Mouse (Mus musculus): Measurements from ENCODE around the gene Vmn1r180. TPM values are rescaled to one million over a fixed set of nuclear protein-coding genes. Genes with fewer than 3 reads are reported as not detected.
"Not testable (repeated sequence)": the region's sequence is repeated elsewhere in the genome, so short reads cannot be mapped to it uniquely, and the experiment has no call there.

Gene Vmn1r180
- total RNA-seq (2015; ENCODE audit: low replicate concordance) = not detected in 2 replicates
- total RNA-seq (2017; ENCODE audit: low replicate concordance) = not detected in 2 replicates

GRCm38 (mm10) chr7:23950332-23950731 lies at the start of gene Vmn1r180:
TSS of gene Vmn1r180 (plus strand) at chr7:23950632.
- ATAC-seq (replicated peaks; ENCODE audit: low FRiP score, poor library complexity, severe bottlenecking) = no peak

- no peak for ATAC-seq (replicated peaks; ENCODE audit: low FRiP score, poor library complexity, severe bottlenecking)
These were observed 23.8 kb upstream of the Vmn1r180 start, which contains the start of gene Vmn1r179 for GRCm38 (mm10) chr7:23926678-23927077. TSS of gene Vmn1r179 (plus strand) at chr7:23926978.

GRCm38 (mm10) chr7:23968044-23968443 lies 17.6 kb downstream of the Vmn1r180 start:
- not testable (repeated sequence) for ATAC-seq (replicated peaks; ENCODE audit: low FRiP score, poor library complexity, severe bottlenecking)

- ATAC-seq (replicated peaks; ENCODE audit: low FRiP score, poor library complexity, severe bottlenecking) = not testable (repeated sequence)
These were observed 23.9 kb downstream of the Vmn1r180 start, which contains the start of gene Vmn1r181 for GRCm38 (mm10) chr7:23974315-23974714. TSS of gene Vmn1r181 (plus strand) at chr7:23974615.

- ATAC-seq (replicated peaks; ENCODE audit: low FRiP score, poor library complexity, severe bottlenecking) = no peak
These were observed 51.0 kb downstream of the Vmn1r180 start, which contains the start of gene V1rd19 for GRCm38 (mm10) chr7:24001391-24001790. TSS of gene V1rd19 (plus strand) at chr7:24001691.

Other genes starting within 250 kb of the Vmn1r180 start
- gene Vmn1r173, start 249.9 kb upstream of the Vmn1r180 start, total RNA-seq (2015; ENCODE audit: low replicate concordance) = not detected in 2 replicates
- 0.09 TPM in 1 of 2 replicates, not detected in the other for gene Vmn1r173, start 249.9 kb upstream of the Vmn1r180 start, total RNA-seq (2017; ENCODE audit: low replicate concordance)
- gene Vmn1r174, start 198.4 kb upstream of the Vmn1r180 start, total RNA-seq (2015; ENCODE audit: low replicate concordance) = not detected in 2 replicates
- 0.14 TPM in 1 of 2 replicates, not detected in the other for gene Vmn1r174, start 198.4 kb upstream of the Vmn1r180 start, total RNA-seq (2017; ENCODE audit: low replicate concordance)
- gene Vmn1r175, start 140.0 kb upstream of the Vmn1r180 start, total RNA-seq (2015; ENCODE audit: low replicate concordance) = not detected in 2 replicates
- gene Vmn1r175, start 140.0 kb upstream of the Vmn1r180 start, total RNA-seq (2017; ENCODE audit: low replicate concordance) = not detected in 2 replicates
- not detected in 2 replicates for gene Vmn1r176, start 113.3 kb upstream of the Vmn1r180 start, total RNA-seq (2015; ENCODE audit: low replicate concordance)
- not detected in 2 replicates for gene Vmn1r176, start 113.3 kb upstream of the Vmn1r180 start, total RNA-seq (2017; ENCODE audit: low replicate concordance)
- gene Vmn1r177, start 84.2 kb upstream of the Vmn1r180 start, total RNA-seq (2015; ENCODE audit: low replicate concordance) = not detected in 2 replicates
- gene Vmn1r177, start 84.2 kb upstream of the Vmn1r180 start, total RNA-seq (2017; ENCODE audit: low replicate concordance) = not detected in 2 replicates
- gene Vmn1r178, start 58.6 kb upstream of the Vmn1r180 start, total RNA-seq (2015; ENCODE audit: low replicate concordance) = not detected in 2 replicates
- gene Vmn1r178, start 58.6 kb upstream of the Vmn1r180 start, total RNA-seq (2017; ENCODE audit: low replicate concordance) = not detected in 2 replicates
- not detected in 2 replicates for gene Vmn1r179, start 23.7 kb upstream of the Vmn1r180 start, total RNA-seq (2015; ENCODE audit: low replicate concordance)
- not detected in 2 replicates for gene Vmn1r179, start 23.7 kb upstream of the Vmn1r180 start, total RNA-seq (2017; ENCODE audit: low replicate concordance)
- not detected in 2 replicates for gene Vmn1r181, start 24.0 kb downstream of the Vmn1r180 start, total RNA-seq (2015; ENCODE audit: low replicate concordance)
- not detected in 2 replicates for gene Vmn1r181, start 24.0 kb downstream of the Vmn1r180 start, total RNA-seq (2017; ENCODE audit: low replicate concordance)
- not detected in 2 replicates for gene V1rd19, start 51.1 kb downstream of the Vmn1r180 start, total RNA-seq (2015; ENCODE audit: low replicate concordance)
- gene V1rd19, start 51.1 kb downstream of the Vmn1r180 start, total RNA-seq (2017; ENCODE audit: low replicate concordance) = not detected in 2 replicates
- not detected in 2 replicates for gene Vmn1r183, start 102.6 kb downstream of the Vmn1r180 start, total RNA-seq (2015; ENCODE audit: low replicate concordance)
- not detected in 2 replicates for gene Vmn1r183, start 102.6 kb downstream of the Vmn1r180 start, total RNA-seq (2017; ENCODE audit: low replicate concordance)
- 7.3 and 8.6 TPM in 2 replicates for gene Zfp180, start 131.3 kb downstream of the Vmn1r180 start, total RNA-seq (2015; ENCODE audit: low replicate concordance)
- gene Zfp180, start 131.3 kb downstream of the Vmn1r180 start, total RNA-seq (2017; ENCODE audit: low replicate concordance) = 11.0 and 15.3 TPM in 2 replicates
- not detected in 2 replicates for gene Zfp112, start 161.7 kb downstream of the Vmn1r180 start, total RNA-seq (2015; ENCODE audit: low replicate concordance)
- gene Zfp112, start 161.7 kb downstream of the Vmn1r180 start, total RNA-seq (2017; ENCODE audit: low replicate concordance) = 0.14 and 1.0 TPM in 2 replicates
- gene Zfp235, start 183.5 kb downstream of the Vmn1r180 start, total RNA-seq (2015; ENCODE audit: low replicate concordance) = 0.19 and 1.9 TPM in 2 replicates
- gene Zfp235, start 183.5 kb downstream of the Vmn1r180 start, total RNA-seq (2017; ENCODE audit: low replicate concordance) = 1.4 TPM in 2 replicates
- not detected in 2 replicates for gene Zfp114, start 224.4 kb downstream of the Vmn1r180 start, total RNA-seq (2015; ENCODE audit: low replicate concordance)
- 0.60 TPM in 1 of 2 replicates, not detected in the other for gene Zfp114, start 224.4 kb downstream of the Vmn1r180 start, total RNA-seq (2017; ENCODE audit: low replicate concordance)